Mouse (Mus musculus) left cerebral cortex, adult 2 months (tissue): ENCODE measurements at regions not wholly inside any gene's neighbourhood (a gene's known extent, or its start where the extent isn't known, plus 50 kb on each side); places are given as distances from the start of the nearest gene placed in this dataset.

Experiments
- DNase-seq, 2 experiments: peaks; one replicate each; pipeline ENCODE4 v3.0.0; 2021 to 2022; ENCODE audit warnings: low spot score in 2 of 2, mixed read lengths in 1 of 2; ENCODE audit errors: extremely low spot score in 1 of 2
- H3K27ac ChIP-seq: fragments of 200-600 bp; 2 replicates; pipeline ENCODE4 v1.8.1; 2022
- H3K4me3 ChIP-seq: fragments of 200-600 bp; 2 replicates; pipeline ENCODE4 v1.8.1; 2022
- CTCF ChIP-seq: fragments of 200-600 bp; IDR thresholded peaks from 2 replicates; pipeline ENCODE4 v1.8.1; 2022; ENCODE audit warnings: antibody characterized with exemption, mild to moderate bottlenecking, moderate library complexity
- intact Hi-C: fragments of 180-260 bp; cut with DNase I; formaldehyde crosslinking; loops from one replicate; pipeline ENCODE4 v1.15.1; 2025

- H3K27ac ChIP-seq = no peak overlapping the region
- no peak for TF ChIP-seq CTCF
- intact Hi-C loops = no loop called here
- DNase-seq = no peak
- no peak overlapping the region for H3K4me3 ChIP-seq
Measured at GRCm38 (mm10) chr15:37166744-37167143, 159.2 kb upstream of the Zfp706 start.

- no peak for TF ChIP-seq CTCF
- no peak for DNase-seq
- Histone ChIP-seq H3K4me3 (no peak overlapping the region), H3K27ac (no peak overlapping the region)
- intact Hi-C loops = no loop called here
Measured at GRCm38 (mm10) chr15:37165887-37166507, 158.4 kb upstream of the Zfp706 start.

GRCm38 (mm10) chr15:37165216-37165615, 157.6 kb upstream of the Zfp706 start:
- TF ChIP-seq CTCF = no peak
- no peak overlapping the region for H3K4me3 ChIP-seq
- intact Hi-C loops = no loop called here
- no peak for DNase-seq
- no peak overlapping the region for H3K27ac ChIP-seq

- no peak for DNase-seq
- TF ChIP-seq CTCF = no peak
Measured at GRCm38 (mm10) chr15:37164191-37165135, 156.9 kb upstream of the Zfp706 start.

GRCm38 (mm10) chr15:37159956-37160355, 152.4 kb upstream of the Zfp706 start:
- intact Hi-C loops = no loop called here
- no peak for DNase-seq
- Histone ChIP-seq H3K27ac (no peak overlapping the region), H3K4me3 (no peak overlapping the region)
- no peak for TF ChIP-seq CTCF

More at GRCm38 (mm10) chr15:37164191-37165135, 156.9 kb upstream of the Zfp706 start:
- Histone ChIP-seq H3K4me3 (no peak overlapping the region), H3K27ac (no peak overlapping the region)
- intact Hi-C loops = no loop called here

GRCm38 (mm10) chr15:37159349-37159748, 151.8 kb upstream of the Zfp706 start:
- Histone ChIP-seq H3K27ac (no peak overlapping the region), H3K4me3 (no peak overlapping the region)
- no peak for TF ChIP-seq CTCF
- intact Hi-C loops = no loop called here
- DNase-seq = no peak

- DNase-seq = no peak
- no peak overlapping the region for H3K4me3 ChIP-seq
- H3K27ac ChIP-seq = no peak overlapping the region
- intact Hi-C loops = no loop called here
- TF ChIP-seq CTCF = no peak
Measured at GRCm38 (mm10) chr15:37157386-37157785, 149.8 kb upstream of the Zfp706 start.

DNA sequence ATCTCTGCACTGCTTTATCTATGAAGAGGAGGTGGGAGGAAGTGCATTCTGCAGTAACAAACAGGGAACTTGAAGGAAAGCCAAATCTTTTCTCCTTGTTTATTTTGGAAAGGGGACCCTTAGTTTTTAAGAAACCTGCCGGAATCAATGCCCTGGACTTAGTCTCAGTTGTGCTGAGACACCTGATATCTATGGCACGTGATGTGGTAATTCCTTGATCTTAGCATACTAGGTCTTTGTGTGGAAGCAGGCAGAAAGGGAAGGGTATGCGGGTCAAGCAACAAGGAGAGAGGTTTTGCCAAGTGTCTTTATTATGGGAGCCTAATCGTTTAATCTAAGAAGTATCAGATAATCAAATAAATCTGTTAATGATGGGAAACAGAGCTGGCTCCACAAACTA, 147.4 kb upstream of the Zfp706 start:
- H3K4me3 ChIP-seq = no peak overlapping the region
- DNase-seq = no peak
- intact Hi-C loops = no loop called here
- H3K27ac ChIP-seq = no peak overlapping the region
- TF ChIP-seq CTCF = no peak

- intact Hi-C loops = no loop called here
- Histone ChIP-seq H3K4me3 (no peak overlapping the region), H3K27ac (no peak overlapping the region)
- TF ChIP-seq CTCF = no peak
- no peak for DNase-seq
Measured at GRCm38 (mm10) chr15:37153177-37153576, 145.6 kb upstream of the Zfp706 start.

GRCm38 (mm10) chr15:37135590-37136164, 128.1 kb upstream of the Zfp706 start:
- TF ChIP-seq CTCF = no peak; the same call in 1 of the 2 replicates
- H3K27ac ChIP-seq = peak overlapping the region; percentile 94
- intact Hi-C loops = no loop called here
- DNase-seq = peak; percentile 42 to 54
- peak overlapping the region; percentile 60 for H3K4me3 ChIP-seq

DNA sequence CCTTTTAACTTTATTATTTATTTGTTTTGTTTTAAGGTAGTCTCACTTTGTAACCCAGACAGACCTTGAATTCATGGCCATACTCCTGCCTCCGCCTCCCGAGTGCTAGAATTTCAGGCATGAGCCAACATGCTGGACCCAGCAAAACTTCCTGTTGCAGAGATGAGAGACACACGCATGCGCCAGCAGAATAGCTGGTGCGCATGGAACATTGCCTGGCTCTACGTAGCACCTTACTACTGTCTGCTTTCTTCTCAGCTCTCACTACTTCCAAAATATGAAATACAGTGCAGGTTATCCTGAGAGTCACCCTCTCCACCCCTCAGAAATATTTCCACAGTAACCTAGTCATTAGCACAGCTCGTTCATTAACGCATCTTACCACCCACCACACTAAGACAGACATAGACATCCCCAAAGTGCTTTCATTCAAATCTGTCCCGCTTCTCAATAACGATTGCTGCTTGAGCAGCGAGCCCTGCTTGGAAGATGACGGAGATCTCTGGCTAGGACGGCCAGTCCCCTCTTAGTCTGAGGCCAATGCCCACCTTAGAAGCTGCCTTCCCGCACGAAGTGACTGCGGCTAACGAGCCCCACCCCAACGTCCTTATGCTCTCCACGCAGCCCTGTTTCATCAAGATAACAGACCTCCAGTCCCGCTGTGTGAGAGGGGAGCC, 127.5 kb upstream of the Zfp706 start:
- Histone ChIP-seq H3K4me3 (peak overlapping the region; percentile 60), H3K27ac (peak overlapping the region; percentile 94)
- peak in 1 of 2 experiments; percentile 24 for DNase-seq
- intact Hi-C loops = no loop called here
- no peak for TF ChIP-seq CTCF
